Mouse (Mus musculus): ENCODE data around the gene Snx29.

DNA sequence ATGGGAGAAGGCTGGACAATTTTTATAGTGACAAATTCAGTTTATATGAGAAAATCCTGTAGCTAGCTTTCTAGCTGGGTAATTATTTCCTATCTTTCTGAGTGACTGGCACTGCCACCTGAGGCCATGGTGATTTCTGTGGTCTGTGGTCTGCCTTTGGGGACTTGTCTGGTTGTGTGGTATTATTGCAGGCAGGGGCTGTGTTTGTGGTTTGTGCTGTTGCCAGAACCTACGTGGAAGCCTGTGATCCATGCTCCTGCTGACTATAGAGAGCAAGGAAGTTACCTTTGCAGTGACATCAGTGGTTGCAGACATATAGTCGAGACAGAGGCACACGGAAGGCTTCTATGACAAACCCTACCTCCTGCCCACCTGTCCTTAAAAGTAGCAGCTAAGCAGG lies 298.3 kb downstream of the Snx29 start:
- TF ChIP-seq CTCF (IDR thresholded peaks at IDR 0.05; ENCODE audit: low read depth, low read length) (no peak), POLR2A (IDR thresholded peaks at IDR 0.05; ENCODE audit: extremely low read depth, insufficient read depth, low read length) (no peak)
